Mouse (Mus musculus): Measurements from ENCODE around the gene Neu2. TPM values are rescaled to one million over a fixed set of nuclear protein-coding genes. Genes with fewer than 3 reads are reported as not detected.

Gene Neu2
- polyA plus RNA-seq, 1 experiment from 2014 or later: 1.1 TPM

- TF ChIP-seq CTCF (IDR thresholded peaks at IDR 0.05): no peak
- CTCF ChIA-PET: interaction anchor here (1.3 to 1.5 kb wide), 2 partner anchors 17 to 37 kb away, joined by 3 read pairs; no protein-coding TSS in a partner anchor
- H3K27me3 ChIP-seq: no peaks in the 10 kb centered on the region
- peak; percentile 76 for ATAC-seq
- POLR2A ChIA-PET: no interaction called here
- in situ Hi-C loops (cut with MboI; ENCODE audit: low pct_unique_long_range_greater_than_20kb): no loop called here
- peak; percentile 38 for DNase-seq (ENCODE audit: low read depth, low spot score)
These were observed 133.3 kb downstream of the Neu2 start for GRCm38 (mm10) chr1:87643016-87643415.

GRCm38 (mm10) chr1:87645041-87645440, 135.4 kb downstream of the Neu2 start:
- no peak for TF ChIP-seq CTCF (IDR thresholded peaks at IDR 0.05)
- ATAC-seq (no peak), DNase-seq (ENCODE audit: low read depth, low spot score) (no peak)
- H3K27me3 ChIP-seq: no peaks in the 10 kb centered on the region
- CTCF ChIA-PET: no interaction called here
- POLR2A ChIA-PET: no interaction called here
- in situ Hi-C loops (cut with MboI; ENCODE audit: low pct_unique_long_range_greater_than_20kb): no loop called here

- ATAC-seq (no peak), DNase-seq (ENCODE audit: low read depth, low spot score) (no peak)
- H3K27me3 ChIP-seq: no peaks in the 10 kb centered on the region
- no peak for TF ChIP-seq CTCF (IDR thresholded peaks at IDR 0.05)
- POLR2A ChIA-PET: no interaction called here
- CTCF ChIA-PET: no interaction called here
- in situ Hi-C loops (cut with MboI; ENCODE audit: low pct_unique_long_range_greater_than_20kb): no loop called here
These were observed 136.1 kb downstream of the Neu2 start for GRCm38 (mm10) chr1:87645748-87646147.

Other genes starting within 250 kb of the Neu2 start
- 26.0 TPM for gene Efhd1, start 245.5 kb upstream of the Neu2 start, polyA plus RNA-seq (2021)
- 107 TPM for gene Gigyf2, start 182.9 kb upstream of the Neu2 start, polyA plus RNA-seq (2021)
- gene Kcnj13, start 115.2 kb upstream of the Neu2 start, polyA plus RNA-seq (2021): 0.41 TPM
- not detected for gene Snorc, start 39.6 kb upstream of the Neu2 start, polyA plus RNA-seq (2021)
- 8.6 TPM for gene Ngef, start 64.0 kb downstream of the Neu2 start, polyA plus RNA-seq (2021)
- 0.30 TPM for gene Inpp5d, start 110.4 kb downstream of the Neu2 start, polyA plus RNA-seq (2021)
- 39.7 TPM for gene Atg16l1, start 246.0 kb downstream of the Neu2 start, polyA plus RNA-seq (2021)

All from Patski (cell line).